Mouse (Mus musculus): Measurements from ENCODE around the gene Fam209. TPM values are rescaled to one million over a fixed set of nuclear protein-coding genes. Genes with fewer than 3 reads are reported as not detected.

Gene Fam209
- polyA plus RNA-seq, 1 experiment from 2014 or later = 0.41 TPM

GRCm38 (mm10) chr2:172473591-172473990, 1.3 kb downstream of the Fam209 start:
- Histone ChIP-seq H3K4me3 (ENCODE audit: low read depth, low read length) (no peak overlapping the region), H3K9ac (replicated peaks; ENCODE audit: low read depth) (no peak overlapping the region), H3K9me3 (ENCODE audit: low read length) (no peaks in the 10 kb centered on the region), H3K4me2 (replicated peaks; ENCODE audit: low read depth, low read length) (no peak overlapping the region), H3K27me3 (replicated peaks; ENCODE audit: insufficient read depth, low read length) (no peaks in the 10 kb centered on the region), H3K36me3 (ENCODE audit: insufficient read depth, low read length) (peaks cover 7% of the 10 kb centered on the region; the same call in 1 of the 2 replicates), H3K27ac (ENCODE audit: low read length) (peak overlapping the region; percentile 62), H3K4me1 (ENCODE audit: insufficient read depth, low read depth, low read length) (no peaks in the 10 kb centered on the region; the same call in 1 of the 2 replicates)
- peak; percentile 50 for ATAC-seq
- TF ChIP-seq EP300 (IDR thresholded peaks at IDR 0.05) = no peak
- no peak for TF ChIP-seq CTCF (IDR thresholded peaks at IDR 0.05)
- DNase-seq (ENCODE audit: low spot score) = peak; percentile 80
- WGBS = 31% methylated on average over 8 of the region's 8 CpGs

DNA sequence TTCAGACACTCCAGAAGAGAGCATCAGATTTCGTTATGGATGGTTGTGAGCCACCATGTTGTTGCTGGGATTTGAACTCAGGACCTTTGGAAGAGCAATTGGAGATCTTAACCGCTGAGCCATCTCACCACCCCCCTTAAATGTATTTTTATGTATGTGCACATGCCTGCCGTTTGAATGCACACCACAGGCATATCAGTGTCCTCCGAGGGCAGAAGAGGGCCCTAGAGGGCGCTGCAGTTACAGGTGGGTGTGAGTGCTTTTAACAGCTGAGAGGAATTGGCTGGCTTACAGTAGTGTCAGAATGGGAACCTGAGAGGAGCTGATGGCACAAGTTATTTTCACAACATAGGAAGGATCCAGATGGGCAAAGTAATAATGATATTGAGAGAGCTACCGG, 2.6 kb downstream of the Fam209 start:
- no peak overlapping the region for H3K27ac ChIP-seq (ENCODE audit: low read length)
- WGBS = 32% methylated on average over 6 of the region's 6 CpGs
- DNase-seq (ENCODE audit: low spot score) = peak; percentile 39
- no peaks in the 10 kb centered on the region; the same call in 1 of the 2 replicates for H3K4me1 ChIP-seq (ENCODE audit: insufficient read depth, low read depth, low read length)
- TF ChIP-seq EP300 (IDR thresholded peaks at IDR 0.05) = no peak
- peak; percentile 64 for TF ChIP-seq CTCF (IDR thresholded peaks at IDR 0.05)
- H3K9me3 ChIP-seq (ENCODE audit: low read length) = no peaks in the 10 kb centered on the region
- H3K36me3 ChIP-seq (ENCODE audit: insufficient read depth, low read length) = no peaks in the 10 kb centered on the region
- no peak overlapping the region for H3K9ac ChIP-seq (replicated peaks; ENCODE audit: low read depth)
- H3K4me3 ChIP-seq (ENCODE audit: low read depth, low read length) = no peak overlapping the region
- no peak overlapping the region for H3K4me2 ChIP-seq (replicated peaks; ENCODE audit: low read depth, low read length)
- no peaks in the 10 kb centered on the region for H3K27me3 ChIP-seq (replicated peaks; ENCODE audit: insufficient read depth, low read length)
- ATAC-seq = no peak

- H3K9ac ChIP-seq (replicated peaks; ENCODE audit: low read depth) = no peak overlapping the region
- H3K36me3 ChIP-seq (ENCODE audit: insufficient read depth, low read length) = no peaks in the 10 kb centered on the region
- no peaks in the 10 kb centered on the region for H3K9me3 ChIP-seq (ENCODE audit: low read length)
- H3K4me1 ChIP-seq (ENCODE audit: insufficient read depth, low read depth, low read length) = no peaks in the 10 kb centered on the region; the same call in 1 of the 2 replicates
- no peak overlapping the region for H3K4me2 ChIP-seq (replicated peaks; ENCODE audit: low read depth, low read length)
- WGBS = 26% methylated on average over 10 of the region's 10 CpGs
- TF ChIP-seq EP300 (IDR thresholded peaks at IDR 0.05) (no peak), CTCF (IDR thresholded peaks at IDR 0.05) (no peak)
- H3K27ac ChIP-seq (ENCODE audit: low read length) = no peak overlapping the region
- ATAC-seq (no peak), DNase-seq (ENCODE audit: low spot score) (no peak)
- no peak overlapping the region for H3K4me3 ChIP-seq (ENCODE audit: low read depth, low read length)
- no peaks in the 10 kb centered on the region for H3K27me3 ChIP-seq (replicated peaks; ENCODE audit: insufficient read depth, low read length)
Observed at GRCm38 (mm10) chr2:172476707-172477260, 4.5 kb downstream of the Fam209 start.

- ATAC-seq (no peak), DNase-seq (ENCODE audit: low spot score) (peak; percentile 15)
- Histone ChIP-seq H3K27me3 (replicated peaks; ENCODE audit: insufficient read depth, low read length) (no peaks in the 10 kb centered on the region), H3K27ac (ENCODE audit: low read length) (no peak overlapping the region), H3K4me3 (ENCODE audit: low read depth, low read length) (no peak overlapping the region), H3K4me1 (ENCODE audit: insufficient read depth, low read depth, low read length) (no peaks in the 10 kb centered on the region; the same call in 1 of the 2 replicates), H3K36me3 (ENCODE audit: insufficient read depth, low read length) (no peaks in the 10 kb centered on the region), H3K4me2 (replicated peaks; ENCODE audit: low read depth, low read length) (no peak overlapping the region), H3K9me3 (ENCODE audit: low read length) (no peaks in the 10 kb centered on the region), H3K9ac (replicated peaks; ENCODE audit: low read depth) (no peak overlapping the region)
- TF ChIP-seq EP300 (IDR thresholded peaks at IDR 0.05) (no peak), CTCF (IDR thresholded peaks at IDR 0.05) (no peak)
- WGBS = 35% methylated on average over 3 of the region's 3 CpGs
Observed at GRCm38 (mm10) chr2:172477350-172477749, 5.0 kb downstream of the Fam209 start.

DNA sequence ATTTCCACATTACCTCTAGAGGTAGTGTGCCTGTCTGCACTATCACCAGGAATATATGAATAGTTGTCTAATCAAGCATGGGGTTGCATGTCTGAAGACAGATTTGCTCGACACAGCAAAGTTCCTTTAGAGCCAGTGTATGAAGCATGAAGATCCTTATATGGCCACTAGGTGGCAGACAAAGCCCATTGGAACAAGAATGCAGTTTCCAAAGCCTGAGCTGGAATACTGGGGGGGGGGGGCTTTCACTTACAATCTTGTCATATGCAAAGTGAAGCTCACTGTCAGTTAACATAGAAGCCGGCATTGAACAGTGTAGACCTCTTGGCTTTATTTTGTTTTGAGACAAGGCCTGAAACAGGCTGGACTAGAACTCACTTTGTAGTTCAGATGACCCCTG, 5.5 kb downstream of the Fam209 start:
- H3K4me1 ChIP-seq (ENCODE audit: insufficient read depth, low read depth, low read length) = no peaks in the 10 kb centered on the region; the same call in 1 of the 2 replicates
- H3K27ac ChIP-seq (ENCODE audit: low read length) = no peak overlapping the region
- H3K9me3 ChIP-seq (ENCODE audit: low read length) = no peaks in the 10 kb centered on the region
- no peak overlapping the region for H3K4me3 ChIP-seq (ENCODE audit: low read depth, low read length)
- H3K4me2 ChIP-seq (replicated peaks; ENCODE audit: low read depth, low read length) = no peak overlapping the region
- no peaks in the 10 kb centered on the region for H3K36me3 ChIP-seq (ENCODE audit: insufficient read depth, low read length)
- H3K27me3 ChIP-seq (replicated peaks; ENCODE audit: insufficient read depth, low read length) = no peaks in the 10 kb centered on the region
- peak; percentile 47; the same call in 1 of the 2 replicates for ATAC-seq
- TF ChIP-seq CTCF (IDR thresholded peaks at IDR 0.05) (peak; percentile 84), EP300 (IDR thresholded peaks at IDR 0.05) (no peak)
- 0% methylated on average over 2 of the region's 2 CpGs for WGBS
- no peak overlapping the region for H3K9ac ChIP-seq (replicated peaks; ENCODE audit: low read depth)
- peak; percentile 82 for DNase-seq (ENCODE audit: low spot score)

DNA sequence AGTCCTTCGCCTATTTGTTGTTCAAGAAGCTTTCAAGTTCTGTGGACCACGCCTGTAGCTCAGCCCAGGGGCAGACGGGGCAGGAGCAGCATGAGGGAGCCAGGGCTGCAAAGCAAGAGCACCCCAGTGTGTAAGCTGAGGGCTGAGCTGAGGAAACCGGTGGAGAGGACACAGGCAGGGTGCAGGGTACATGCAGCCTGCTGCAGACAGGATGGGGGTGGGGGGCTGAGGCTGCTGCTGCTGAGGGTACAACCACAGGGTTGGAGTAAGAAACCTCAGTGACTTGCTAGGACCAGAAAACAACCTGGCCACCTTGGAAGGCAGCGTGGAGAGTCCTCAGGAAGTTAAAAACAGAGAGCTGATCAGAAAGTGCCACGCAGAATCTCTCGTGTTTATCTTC, 8.0 kb downstream of the Fam209 start:
- TF ChIP-seq EP300 (IDR thresholded peaks at IDR 0.05) (no peak), CTCF (IDR thresholded peaks at IDR 0.05) (no peak)
- WGBS = 52% methylated on average over 7 of the region's 7 CpGs
- Histone ChIP-seq H3K36me3 (ENCODE audit: insufficient read depth, low read length) (no peaks in the 10 kb centered on the region), H3K4me2 (replicated peaks; ENCODE audit: low read depth, low read length) (no peak overlapping the region), H3K27me3 (replicated peaks; ENCODE audit: insufficient read depth, low read length) (no peaks in the 10 kb centered on the region), H3K4me1 (ENCODE audit: insufficient read depth, low read depth, low read length) (no peaks in the 10 kb centered on the region), H3K27ac (ENCODE audit: low read length) (no peak overlapping the region), H3K9me3 (ENCODE audit: low read length) (no peaks in the 10 kb centered on the region), H3K4me3 (ENCODE audit: low read depth, low read length) (no peak overlapping the region), H3K9ac (replicated peaks; ENCODE audit: low read depth) (no peak overlapping the region)
- no peak for DNase-seq (ENCODE audit: low spot score)
- no peak for ATAC-seq
